Mouse (Mus musculus) liver (tissue): ENCODE data around the gene Capn15.

Experiments
- DNase-seq: peaks from one replicate; pipeline ENCODE4 v3.0.0-alpha.2; 2020; ENCODE audit warnings: mixed read lengths

Capn15 gene

DNA sequence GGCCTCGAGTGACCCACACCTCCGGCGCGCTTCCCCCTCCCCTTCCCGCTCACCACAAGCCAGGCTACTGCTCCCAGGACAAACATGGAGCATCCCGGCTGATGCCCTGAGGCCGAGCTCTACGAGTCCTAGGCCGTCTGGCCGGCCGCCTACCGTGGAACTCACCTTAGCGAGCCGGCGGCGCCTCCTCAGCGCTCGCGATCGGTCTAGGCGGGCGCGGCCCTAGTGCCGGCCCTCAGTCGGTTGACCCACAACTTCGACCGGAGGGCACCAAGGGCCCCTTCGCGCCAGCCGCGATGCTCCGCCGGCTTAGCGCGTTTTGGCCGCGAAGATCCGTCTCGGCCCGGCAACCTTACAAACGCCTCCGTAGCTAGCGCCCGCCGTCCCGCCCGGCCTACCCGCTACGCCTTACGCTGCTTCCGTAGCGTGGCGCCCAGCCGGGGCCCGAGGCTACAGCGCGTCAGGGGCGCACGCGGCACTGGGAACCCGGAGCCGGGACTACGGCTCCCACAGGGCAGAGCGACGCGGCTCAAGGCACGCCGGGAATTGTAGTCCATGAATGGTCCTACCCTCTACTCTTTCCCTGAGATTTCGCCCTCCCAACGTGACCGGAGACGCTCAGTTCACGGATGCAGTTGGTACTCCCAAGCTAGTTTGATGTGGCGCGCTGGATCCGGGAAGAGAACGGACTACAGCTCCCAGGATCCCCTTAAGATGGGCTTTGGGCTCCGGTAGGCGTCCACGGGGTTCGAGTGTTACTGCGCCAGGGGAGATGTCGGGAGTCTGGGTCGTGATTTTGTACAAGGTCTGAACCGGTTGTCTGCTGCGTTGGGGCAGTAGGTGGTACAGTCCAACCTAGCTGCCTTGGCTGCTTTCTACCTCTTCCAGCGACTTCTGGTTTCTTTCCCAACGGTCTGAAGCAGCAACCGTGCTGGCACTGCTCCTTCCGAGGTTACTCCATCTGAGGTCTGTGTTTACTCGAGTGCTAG lies at the start of gene Capn15:
Gene Capn15 (minus strand): TSS at position 491 of the 989 bp plus-strand sequence.
- peak; percentile 90 for DNase-seq

DNA sequence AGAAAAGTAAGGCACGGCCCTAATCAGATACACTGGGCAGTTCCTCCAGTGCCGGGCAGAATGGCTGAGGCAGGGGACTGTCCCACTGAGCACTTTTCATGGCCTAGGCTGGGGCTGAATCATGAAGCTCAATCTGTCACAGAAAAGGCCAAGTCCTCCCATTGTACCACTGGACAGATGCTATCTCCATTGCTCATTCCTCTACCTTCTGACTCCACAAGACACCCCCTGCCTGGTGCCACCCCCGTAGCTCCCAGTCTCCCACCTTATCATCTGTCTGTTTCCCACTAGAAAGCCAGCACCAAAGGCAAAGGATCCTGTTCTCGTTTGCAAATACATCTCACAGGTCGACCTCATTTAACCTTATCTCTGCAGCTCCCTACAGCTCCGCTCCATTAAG lies 46.4 kb upstream of the Capn15 start:
- DNase-seq = no peak

- no peak for DNase-seq
Measured at GRCm38 (mm10) chr17:26031583-26031982, 46.0 kb upstream of the Capn15 start.

DNA sequence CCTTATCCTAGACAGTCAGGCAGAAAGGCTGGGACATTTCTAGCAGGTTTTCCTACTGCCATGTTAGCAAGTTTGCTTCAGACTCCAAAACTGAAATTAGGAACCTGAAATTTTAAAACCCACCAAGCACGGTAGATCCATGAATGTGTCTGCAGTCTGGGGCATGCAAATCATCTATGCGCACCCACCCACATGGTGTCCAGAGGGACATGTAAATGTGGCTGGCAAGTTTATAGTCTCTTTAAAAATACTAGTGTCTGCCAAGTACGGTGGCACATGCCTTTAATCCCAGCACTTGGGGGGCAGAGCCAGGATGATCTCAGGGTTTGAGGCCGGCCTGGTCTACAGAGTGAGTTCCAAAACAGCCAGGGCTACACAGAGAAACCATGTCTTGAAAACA lies 42.7 kb upstream of the Capn15 start:
- no peak for DNase-seq

GRCm38 (mm10) chr17:26024674-26025073 lies 39.1 kb upstream of the Capn15 start:
- DNase-seq = no peak

GRCm38 (mm10) chr17:26023966-26024365 lies 38.4 kb upstream of the Capn15 start:
- DNase-seq = no peak

DNA sequence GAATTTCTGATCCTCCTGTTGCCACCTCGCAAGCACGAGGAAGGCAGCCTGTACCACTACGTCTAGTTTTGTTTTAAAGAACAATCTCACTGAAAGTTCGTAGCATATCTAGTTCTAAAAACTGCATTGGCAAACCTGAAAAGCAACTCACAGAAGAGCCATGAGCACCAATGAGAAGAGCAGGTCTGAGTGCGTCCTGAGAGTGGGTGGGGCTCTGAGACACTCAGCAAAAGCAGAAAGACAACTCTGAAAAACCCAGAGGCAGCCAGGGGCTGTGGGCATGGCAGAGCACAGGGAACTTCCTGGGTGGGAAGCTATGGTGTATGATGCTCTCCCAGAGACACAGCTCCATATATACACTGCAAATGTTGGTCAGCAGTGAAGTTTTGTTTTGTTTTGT lies 37.6 kb upstream of the Capn15 start:
- no peak for DNase-seq

DNA sequence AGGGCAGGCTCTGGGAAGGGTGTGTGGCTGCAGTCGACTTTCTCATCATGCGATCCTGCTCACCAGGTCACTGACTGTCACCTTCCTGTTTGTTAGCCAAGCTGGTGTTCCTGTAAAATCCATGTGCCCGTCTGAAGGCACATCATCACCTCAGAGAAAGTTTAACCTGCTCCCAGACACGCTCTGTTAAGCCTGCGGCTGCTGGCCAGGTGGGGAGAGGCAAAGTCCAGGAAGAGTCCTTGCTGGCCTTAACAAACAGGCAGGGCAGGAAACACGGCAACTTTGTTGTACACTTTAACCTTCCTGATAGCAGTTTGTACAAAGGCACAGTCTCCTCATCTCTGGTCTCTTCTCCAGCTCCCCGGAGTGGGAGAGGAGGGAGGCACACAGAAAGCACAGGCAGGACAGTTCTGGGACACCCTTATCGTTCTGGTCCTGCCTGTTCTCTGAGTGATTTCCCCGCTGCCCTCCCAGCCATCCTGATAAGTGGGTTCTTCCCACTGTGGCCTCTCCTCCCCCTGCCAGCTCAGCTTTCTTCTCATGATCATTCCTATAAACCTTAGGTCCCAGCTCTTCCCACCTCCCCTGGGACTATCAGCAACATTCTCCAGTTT lies 36.2 kb upstream of the Capn15 start:
- DNase-seq = peak; percentile 54

DNA sequence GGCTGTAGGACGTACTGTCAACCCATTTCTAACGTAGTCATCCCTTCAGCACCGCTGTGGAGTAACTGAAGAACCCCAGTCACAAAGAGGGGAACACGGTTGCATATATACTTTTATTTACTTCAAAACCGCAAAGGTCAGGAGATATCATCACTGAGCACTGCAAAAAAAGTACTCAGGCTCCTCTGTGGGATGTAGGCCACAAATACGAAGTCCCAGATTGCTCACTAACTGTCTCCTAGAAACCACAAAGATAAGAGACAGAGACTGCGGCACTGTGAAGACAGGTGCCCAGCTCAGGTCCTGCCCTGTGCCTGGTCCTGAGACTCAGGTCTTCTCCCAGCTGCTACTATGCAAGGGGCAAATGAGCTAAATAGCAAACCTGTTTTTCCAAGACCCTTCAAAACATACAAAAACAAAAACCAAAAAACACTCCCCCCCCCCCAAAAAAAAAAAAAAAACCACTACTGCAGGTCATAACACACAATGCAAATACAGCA lies 35.3 kb upstream of the Capn15 start:
- DNase-seq = no peak

DNA sequence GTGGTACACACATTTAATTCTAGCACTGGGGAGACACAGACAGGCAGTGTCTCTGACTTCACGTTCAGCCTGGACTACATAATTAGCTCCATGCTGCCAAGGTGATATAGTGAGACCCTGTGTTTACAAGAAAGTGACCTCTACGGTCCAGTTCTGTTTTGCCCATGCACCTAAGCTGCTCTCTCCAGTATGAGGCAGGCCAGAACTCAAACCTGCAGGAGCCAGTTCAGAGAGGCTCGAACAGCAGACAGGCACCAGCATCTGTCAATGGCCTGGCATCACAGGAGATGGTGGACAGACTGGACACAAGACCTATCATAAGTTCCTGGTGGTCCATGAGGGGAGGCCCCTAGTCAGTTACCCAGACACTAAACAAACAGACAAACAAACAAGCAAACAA lies 32.8 kb upstream of the Capn15 start:
- no peak for DNase-seq

- no peak for DNase-seq
Measured at GRCm38 (mm10) chr17:26017949-26018348, 32.4 kb upstream of the Capn15 start.

GRCm38 (mm10) chr17:26017021-26017420 lies 31.4 kb upstream of the Capn15 start:
- DNase-seq = no peak

DNA sequence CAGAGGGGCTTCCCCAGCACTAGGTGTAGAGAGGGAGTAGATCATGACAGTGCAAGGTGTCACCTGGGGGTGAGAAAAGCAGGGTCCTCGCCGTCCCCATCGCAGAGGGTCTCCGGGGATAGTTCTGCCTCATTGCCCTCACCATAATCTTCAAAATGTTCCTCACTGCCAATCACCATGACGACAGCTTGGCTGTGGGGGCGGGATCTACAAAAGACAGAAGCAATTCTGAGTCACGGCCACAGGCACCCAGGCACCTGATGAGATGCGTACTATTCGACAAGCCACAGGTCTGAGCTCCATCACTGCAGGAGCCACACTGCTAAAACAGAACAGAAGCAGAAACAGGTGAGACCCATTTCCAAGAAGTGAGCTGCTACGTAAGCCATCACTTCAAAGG lies 28.1 kb upstream of the Capn15 start:
- DNase-seq = no peak

- peak; percentile 88 for DNase-seq
Measured at GRCm38 (mm10) chr17:26011841-26012460, 26.4 kb upstream of the Capn15 start.

DNA sequence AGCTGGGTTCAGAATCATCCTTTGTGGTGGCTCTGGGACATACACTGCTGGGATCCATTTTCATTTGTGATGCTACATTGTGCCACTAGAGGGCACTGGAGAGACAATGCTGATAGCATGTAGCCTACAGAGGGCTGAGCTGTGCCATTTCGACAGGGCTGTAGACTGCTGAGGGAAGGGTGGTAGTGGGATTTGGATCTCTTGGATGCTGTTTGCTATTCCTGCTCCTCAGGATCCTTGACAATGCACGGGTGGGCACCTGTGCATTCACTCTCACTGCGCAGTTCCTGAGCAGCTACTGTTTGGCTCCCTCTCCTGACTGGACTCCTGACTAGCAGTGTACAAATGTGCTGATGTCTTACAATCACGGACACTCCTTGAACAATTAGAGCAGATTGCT lies 23.9 kb upstream of the Capn15 start:
- peak; percentile 85 for DNase-seq

GRCm38 (mm10) chr17:26008787-26009186 lies 23.2 kb upstream of the Capn15 start:
- DNase-seq = no peak

GRCm38 (mm10) chr17:26008331-26008730 lies 22.7 kb upstream of the Capn15 start:
- no peak for DNase-seq

DNA sequence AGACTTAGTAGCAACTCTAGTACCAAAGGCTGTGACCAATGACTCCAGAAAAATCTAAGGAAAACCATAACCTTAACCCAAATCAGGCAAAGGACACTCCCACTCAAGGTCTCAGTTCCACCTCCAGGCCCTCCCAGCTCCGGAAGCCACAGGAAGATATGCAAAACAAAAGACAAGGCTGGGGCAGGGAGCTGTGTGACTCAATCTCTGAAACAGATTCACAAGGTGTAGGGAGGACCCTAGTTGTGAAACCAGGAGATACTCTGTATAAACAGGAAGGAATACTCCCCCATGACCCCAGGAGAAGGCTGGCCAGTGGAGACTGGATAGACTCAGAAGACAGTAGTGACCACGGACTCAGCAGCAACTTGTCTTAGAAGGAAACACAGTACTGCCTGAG lies 22.1 kb upstream of the Capn15 start:
- DNase-seq = no peak

DNA sequence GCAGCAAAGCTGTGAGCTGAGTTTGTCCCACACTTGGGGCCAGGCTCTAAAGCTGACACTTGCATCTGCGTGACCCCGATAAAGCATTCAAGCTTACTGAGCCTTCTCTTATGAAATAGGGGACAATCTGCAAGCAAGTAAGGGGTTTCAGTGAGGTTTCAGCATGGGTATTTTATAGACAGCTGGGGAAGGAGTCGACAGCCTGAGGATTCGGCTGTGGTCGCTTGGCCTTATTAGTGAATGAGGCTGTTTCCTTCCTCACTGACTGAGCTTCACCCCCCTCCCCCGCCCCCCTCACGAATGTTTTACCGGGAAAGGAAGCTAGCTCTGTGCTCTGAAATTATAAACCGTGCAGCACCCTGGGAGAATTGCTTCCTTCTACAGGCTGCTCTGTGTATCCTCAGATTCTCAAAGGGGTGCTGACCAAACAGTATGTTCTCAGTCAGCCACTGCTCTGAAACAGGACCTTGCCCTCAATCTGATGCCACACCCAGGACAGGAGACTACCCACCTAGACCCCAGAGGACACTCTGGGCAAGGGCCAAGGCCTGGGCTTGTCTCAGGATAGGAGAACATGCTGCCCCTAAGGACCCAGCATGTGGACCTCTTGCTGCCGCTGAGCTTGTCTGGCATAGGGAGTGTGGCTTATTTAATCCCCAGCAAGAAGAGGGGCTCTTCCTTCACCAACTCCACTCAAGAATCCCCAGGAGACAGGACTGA lies 20.3 kb upstream of the Capn15 start:
- no peak for DNase-seq

DNA sequence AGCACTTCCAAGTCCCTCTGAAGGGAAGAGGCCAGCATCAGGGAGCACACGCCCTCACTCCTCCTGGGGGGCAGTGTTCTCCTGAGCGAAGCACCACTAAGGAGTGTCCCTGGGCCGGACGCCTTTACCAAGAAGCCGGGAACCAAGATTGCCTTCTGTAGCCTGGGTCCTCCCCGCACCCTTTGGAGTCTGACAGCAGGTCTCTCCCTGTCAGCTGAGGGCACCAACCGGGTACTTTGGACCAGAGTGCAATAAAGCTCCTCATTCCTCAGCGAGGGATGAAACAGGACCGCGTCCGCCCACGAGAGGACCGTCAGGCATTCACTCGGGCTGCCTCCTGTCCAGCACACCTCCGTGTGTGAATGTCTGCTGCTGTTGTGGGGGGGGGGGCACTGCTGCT lies 19.1 kb upstream of the Capn15 start:
- DNase-seq = no peak

DNA sequence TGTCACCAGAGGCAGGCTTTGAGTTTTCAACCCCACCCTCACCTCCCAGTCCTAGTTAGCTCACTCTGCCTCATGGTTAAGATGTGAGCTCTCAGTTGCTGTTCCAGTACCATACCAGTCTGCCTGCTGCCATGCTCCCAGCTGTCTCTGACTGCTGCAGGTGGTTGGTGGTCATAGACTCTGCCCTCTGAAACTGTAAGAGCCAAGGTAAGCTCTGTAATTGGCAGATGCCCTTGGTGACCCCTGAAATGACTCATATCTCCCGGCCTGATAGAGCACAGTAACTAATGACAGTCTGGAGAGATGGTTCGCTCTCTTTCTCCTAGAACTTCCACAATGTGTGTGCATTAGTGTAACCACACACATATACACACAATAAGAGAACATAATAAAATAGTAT lies 18.3 kb upstream of the Capn15 start:
- DNase-seq = no peak

DNA sequence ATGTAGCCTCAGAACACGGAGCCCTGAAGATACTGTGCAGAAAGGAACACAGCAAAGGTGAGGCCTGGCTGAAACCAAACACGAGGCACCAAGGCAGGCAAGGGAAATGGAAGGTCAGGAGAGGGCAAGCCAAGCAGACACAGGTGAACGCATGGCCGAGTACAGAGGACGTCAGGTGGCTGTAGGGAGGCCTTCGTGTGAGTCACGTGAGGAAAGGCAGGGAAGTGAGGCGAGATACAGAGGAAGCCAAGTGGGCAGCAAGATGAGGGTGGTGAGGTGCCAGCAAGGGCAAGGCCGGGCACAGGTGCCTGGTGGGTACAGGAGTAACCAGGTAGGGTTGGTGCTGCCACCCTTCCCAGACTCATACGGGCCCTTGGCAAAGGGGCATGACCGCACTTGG lies 12.8 kb upstream of the Capn15 start:
- DNase-seq = no peak

GRCm38 (mm10) chr17:25993489-25993888 lies 7.9 kb upstream of the Capn15 start:
- no peak for DNase-seq
